ENCODE assay signal across 20 mouse cellular contexts in the genomic region with DNA sequence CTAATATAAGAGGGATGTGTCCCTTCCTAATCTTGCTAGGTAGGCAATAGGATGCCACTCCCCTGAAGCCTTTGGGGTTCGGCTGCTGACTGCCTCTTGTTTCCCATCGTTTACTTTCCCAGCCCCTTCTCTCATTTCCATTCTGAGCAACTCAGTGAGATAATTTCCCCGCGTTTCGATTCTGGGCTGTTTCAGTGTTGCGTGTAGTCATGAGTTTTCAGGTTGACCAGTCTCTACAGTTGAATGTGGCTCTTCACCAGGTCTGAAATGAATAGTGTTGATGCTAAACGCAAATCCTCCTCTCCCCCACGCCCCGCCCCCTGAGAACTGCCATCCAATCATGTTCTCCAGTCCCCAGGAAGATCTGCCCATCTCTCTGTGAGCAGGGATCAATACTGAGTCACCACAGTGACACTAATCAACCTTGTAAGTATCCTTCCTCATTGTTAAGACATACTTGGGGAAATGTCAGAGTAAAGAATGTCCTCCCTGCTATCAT.
DNase-seq lines count a peak whose midpoint lies in the region; ATAC-seq lines count a peak whose summit lies in the region.
"Had no signal": no experiment of that assay in that cellular context is flagged by ENCODE, and none has a peak within 500 bp of the region (broad histone marks: within the 10 kb centered on the region; RNA-seq: fewer than 3 reads in every experiment).

No protein-coding gene starts in this region.

- no peaks in the 10 kb centered on the region for H3K27me3 ChIP-seq in embryonic facial prominence, embryonic 13.5 days
- H3K27me3 ChIP-seq in embryonic facial prominence, embryonic 10.5 days (replicated peaks; ENCODE audit: low read depth, poor library complexity, severe bottlenecking) = no peaks in the 10 kb centered on the region
- H3K27me3 ChIP-seq: forebrain, embryonic 15.5 days; heart, embryonic 15.5 days; Patski had no signal

- 73% methylated on average over 9 of the region's 9 CpGs for WGBS in embryonic facial prominence, embryonic 13.5 days
- WGBS in embryonic facial prominence, embryonic 10.5 days = 72% methylated on average over 9 of the region's 9 CpGs

- H3K4me1 ChIP-seq in embryonic facial prominence, embryonic 13.5 days = peaks cover 28% of the 10 kb centered on the region
- H3K4me1 ChIP-seq in embryonic facial prominence, embryonic 10.5 days = peaks cover 12% of the 10 kb centered on the region

- no peaks in the 10 kb centered on the region for H3K9me3 ChIP-seq in embryonic facial prominence, embryonic 13.5 days
- no peaks in the 10 kb centered on the region for H3K9me3 ChIP-seq in embryonic facial prominence, embryonic 10.5 days
- H3K9me3 ChIP-seq: forebrain, embryonic 15.5 days; heart, embryonic 15.5 days had no signal

- H3K9ac ChIP-seq in embryonic facial prominence, embryonic 13.5 days = no peak overlapping the region
- H3K9ac ChIP-seq: forebrain, embryonic 15.5 days; heart, embryonic 15.5 days; hindbrain, embryonic 14.5 days had no signal

- no peak overlapping the region for H3K4me3 ChIP-seq in embryonic facial prominence, embryonic 13.5 days
- H3K4me3 ChIP-seq in embryonic facial prominence, embryonic 10.5 days = no peak overlapping the region
- H3K4me3 ChIP-seq: forebrain, embryonic 15.5 days; heart, adult 2 months; heart, embryonic 15.5 days had no signal

- H3K4me2 ChIP-seq in embryonic facial prominence, embryonic 13.5 days = no peak overlapping the region
- H3K4me2 ChIP-seq: forebrain, embryonic 15.5 days; heart, embryonic 11.5 days; heart, embryonic 15.5 days; hindbrain, embryonic 14.5 days had no signal

- no peaks in the 10 kb centered on the region for H3K36me3 ChIP-seq in embryonic facial prominence, embryonic 13.5 days
- no peaks in the 10 kb centered on the region for H3K36me3 ChIP-seq in embryonic facial prominence, embryonic 10.5 days (replicated peaks)
- H3K36me3 ChIP-seq: forebrain, embryonic 15.5 days; heart, embryonic 15.5 days had no signal

- peak overlapping the region; percentile 55 for H3K27ac ChIP-seq in embryonic facial prominence, embryonic 13.5 days
- no peak overlapping the region for H3K27ac ChIP-seq in embryonic facial prominence, embryonic 10.5 days (replicated peaks)
- H3K27ac ChIP-seq: heart, adult 2 months; hindbrain, embryonic 14.5 days had no signal

- DNase-seq in embryonic facial prominence, embryonic 10.5 days (ENCODE audit: low spot score) = no peak
- DNase-seq in right cerebral cortex, postnatal 4 days = peak; percentile 8
- DNase-seq in right cerebral cortex, adult 2 months (ENCODE audit: low spot score in 2 of 2) = no peak
- DNase-seq in R1 (ENCODE audit: low read depth, low spot score) = peak; percentile 47
- DNase-seq in urinary bladder, adult 18-20 months (ENCODE audit: low spot score in 2 of 2) = no peak
- no peak for DNase-seq in lung, postnatal 10 days
- DNase-seq: adrenal gland, postnatal 14 days; cerebellum, adult 11-12 months; cerebellum, adult 9-11 months; cerebellum, postnatal 36 days; gastrocnemius, postnatal 14 days; heart, adult 2 months; heart, postnatal 14 days had no signal

- no peak for ATAC-seq in embryonic facial prominence, embryonic 13.5 days (ENCODE audit: insufficient number of reproducible peaks, insufficient read depth, low FRiP score, low TSS enrichment, low read depth)
- ATAC-seq: intestine, embryonic 16.5 days; Patski had no signal

Comparison
In these comparisons a context has a peak if more than half of its experiments do, and no peak if none do; other contexts are left out.
1. DNase-seq: peak in right cerebral cortex, postnatal 4 days (single experiment) and R1 (single experiment); none in embryonic facial prominence, embryonic 10.5 days (single experiment), right cerebral cortex, adult 2 months (0 of 2), urinary bladder, adult 18-20 months (0 of 2) and lung, postnatal 10 days (single experiment).